Comparison of ENCODE assay signal across 19 mouse cellular contexts in genomic region chr16:45344879-45345278, GRCm38 (mm10).
DNase-seq lines count a peak whose midpoint lies in the region; ATAC-seq and TF ChIP-seq lines count a peak whose summit lies in the region.
"Had no signal": no experiment of that assay in that cellular context is flagged by ENCODE, and none has a peak within 500 bp of the region (broad histone marks: within the 10 kb centered on the region; RNA-seq: fewer than 3 reads in every experiment).

No protein-coding gene starts in this region.

- no peak for TF ChIP-seq POLR2A in brain, embryonic 14.5 days (IDR thresholded peaks at IDR 0.05; ENCODE audit: borderline replicate concordance, extremely low read depth, insufficient read depth, insufficient read length, poor library complexity, severe bottlenecking)

- 43% methylated on average over 2 of the region's 2 CpGs for WGBS in neural tube, embryonic 13.5 days
- WGBS in neural tube, embryonic 15.5 days, result 35% methylated on average over 2 of the region's 2 CpGs

- no peak overlapping the region for H3K9ac ChIP-seq in neural tube, embryonic 13.5 days
- H3K9ac ChIP-seq in neural tube, embryonic 15.5 days (replicated peaks), result no peak overlapping the region
- H3K9ac ChIP-seq: embryonic facial prominence, embryonic 12.5 days; forebrain, embryonic 13.5 days; hindbrain, embryonic 14.5 days; intestine, embryonic 15.5 days; liver, embryonic 12.5 days; lung, embryonic 14.5 days had no signal

- no peaks in the 10 kb centered on the region for H3K9me3 ChIP-seq in neural tube, embryonic 13.5 days
- no peaks in the 10 kb centered on the region for H3K9me3 ChIP-seq in neural tube, embryonic 15.5 days (replicated peaks)
- H3K9me3 ChIP-seq: embryonic facial prominence, embryonic 12.5 days; forebrain, embryonic 13.5 days; intestine, embryonic 15.5 days; liver, embryonic 12.5 days had no signal

- DNase-seq in heart, adult 9 months (ENCODE audit: low spot score in 2 of 2), result peak; percentile 73 to 83
- no peak for DNase-seq in heart, postnatal 4 days
- DNase-seq in brain, embryonic 14.5 days (ENCODE audit: low read depth), result peak; percentile 32
- DNase-seq in c-Kit-positive CD71-positive TER-119-positive erythroid progenitor cells, embryonic 14.5 days (ENCODE audit: low spot score), result no peak
- no peak for DNase-seq in cerebellum, adult 18-20 months
- DNase-seq: cerebellum, adult 9-11 months; gastrocnemius, postnatal 36 days; kidney, adult 9 months; lung, embryonic 14.5 days had no signal

- no peak for TF ChIP-seq CTCF in brain, embryonic 14.5 days (IDR thresholded peaks at IDR 0.05; ENCODE audit: borderline replicate concordance, extremely low read depth, insufficient read depth, insufficient read length)

- no peak overlapping the region for H3K4me3 ChIP-seq in neural tube, embryonic 13.5 days
- no peak overlapping the region for H3K4me3 ChIP-seq in neural tube, embryonic 15.5 days (replicated peaks)
- H3K4me3 ChIP-seq: embryonic facial prominence, embryonic 12.5 days; erythroblast, embryonic 14.5 days; forebrain, embryonic 13.5 days; intestine, embryonic 15.5 days; liver, embryonic 12.5 days; megakaryocyte, embryonic 14.5 days had no signal

- H3K4me2 ChIP-seq in neural tube, embryonic 13.5 days, result no peak overlapping the region
- H3K4me2 ChIP-seq in neural tube, embryonic 15.5 days, result no peak overlapping the region
- H3K4me2 ChIP-seq: embryonic facial prominence, embryonic 12.5 days; forebrain, embryonic 13.5 days; hindbrain, embryonic 14.5 days; intestine, embryonic 15.5 days; liver, embryonic 12.5 days; lung, embryonic 14.5 days had no signal

- no peaks in the 10 kb centered on the region for H3K4me1 ChIP-seq in neural tube, embryonic 13.5 days (replicated peaks)
- no peaks in the 10 kb centered on the region for H3K4me1 ChIP-seq in neural tube, embryonic 15.5 days
- H3K4me1 ChIP-seq: embryonic facial prominence, embryonic 12.5 days; forebrain, embryonic 13.5 days; intestine, embryonic 15.5 days; liver, embryonic 12.5 days; megakaryocyte, embryonic 14.5 days had no signal

- no peaks in the 10 kb centered on the region for H3K36me3 ChIP-seq in neural tube, embryonic 13.5 days
- H3K36me3 ChIP-seq in neural tube, embryonic 15.5 days, result no peaks in the 10 kb centered on the region
- H3K36me3 ChIP-seq: embryonic facial prominence, embryonic 12.5 days; intestine, embryonic 15.5 days; liver, embryonic 12.5 days had no signal

- no peaks in the 10 kb centered on the region for H3K27me3 ChIP-seq in neural tube, embryonic 13.5 days
- H3K27me3 ChIP-seq in neural tube, embryonic 15.5 days (replicated peaks), result no peaks in the 10 kb centered on the region
- H3K27me3 ChIP-seq: embryonic facial prominence, embryonic 12.5 days; forebrain, embryonic 13.5 days; intestine, embryonic 15.5 days; liver, embryonic 12.5 days; megakaryocyte, embryonic 14.5 days had no signal

- H3K27ac ChIP-seq in neural tube, embryonic 13.5 days (replicated peaks), result no peak overlapping the region
- H3K27ac ChIP-seq in neural tube, embryonic 15.5 days (replicated peaks), result no peak overlapping the region
- H3K27ac ChIP-seq: embryonic facial prominence, embryonic 12.5 days; forebrain, embryonic 13.5 days; hindbrain, embryonic 14.5 days; intestine, embryonic 15.5 days; liver, embryonic 12.5 days had no signal

- ATAC-seq in neural tube, embryonic 13.5 days (ENCODE audit: low read depth), result peak; percentile 71
- no peak for ATAC-seq in neural tube, embryonic 15.5 days (ENCODE audit: low FRiP score)
- ATAC-seq: forebrain, embryonic 13.5 days; intestine, embryonic 15.5 days; liver, embryonic 12.5 days; midbrain, embryonic 16.5 days had no signal

Comparison
In these comparisons a context has a peak if more than half of its experiments do, and no peak if none do; other contexts are left out.
1. DNase-seq: peak in heart, adult 9 months (2 of 2) and brain, embryonic 14.5 days (single experiment); none in heart, postnatal 4 days (single experiment), c-Kit-positive CD71-positive TER-119-positive erythroid progenitor cells, embryonic 14.5 days (single experiment) and cerebellum, adult 18-20 months (0 of 2).